Mouse (Mus musculus) yolk sac, embryonic 10.5 days (tissue): ENCODE measurements around the gene Neurl2.
"Not testable (repeated sequence)": the region's sequence is repeated elsewhere in the genome, so short reads cannot be mapped to it uniquely, and the experiment has no call there.

ENCODE experiments used
- DNase-seq: peaks from one replicate; pipeline ENCODE4 v3.0.0-alpha.2; 2017; ENCODE audit warnings: low spot score

Gene Neurl2

GRCm38 (mm10) chr2:164833314-164833959 is at the start of gene Neurl2:
TSS of gene Neurl2 (minus strand) at chr2:164833456.
- peak; percentile 92 for DNase-seq

GRCm38 (mm10) chr2:164882619-164883018 is 49.4 kb upstream of the Neurl2 start:
- DNase-seq, result no peak

GRCm38 (mm10) chr2:164879568-164880277 is 46.5 kb upstream of the Neurl2 start:
- DNase-seq, result peak; percentile 97

GRCm38 (mm10) chr2:164879228-164879567 is 45.9 kb upstream of the Neurl2 start, which contains the start of gene Pcif1:
TSS of gene Pcif1 (plus strand) at chr2:164879304.
- peak; percentile 90 for DNase-seq

- DNase-seq, result peak; percentile 81
Observed at GRCm38 (mm10) chr2:164878509-164879227, 45.4 kb upstream of the Neurl2 start.

- not testable (repeated sequence) for DNase-seq
Observed at GRCm38 (mm10) chr2:164877376-164878215, 44.3 kb upstream of the Neurl2 start.

- not testable (repeated sequence) for DNase-seq
Observed at GRCm38 (mm10) chr2:164875648-164876047, 42.4 kb upstream of the Neurl2 start.

GRCm38 (mm10) chr2:164874239-164874769 is 41.0 kb upstream of the Neurl2 start:
- no peak for DNase-seq

- no peak for DNase-seq
Observed at GRCm38 (mm10) chr2:164873621-164874020, 40.4 kb upstream of the Neurl2 start.

GRCm38 (mm10) chr2:164871602-164872303 is 38.5 kb upstream of the Neurl2 start:
- no peak for DNase-seq

GRCm38 (mm10) chr2:164868491-164868890 is 35.2 kb upstream of the Neurl2 start:
- no peak for DNase-seq

- no peak for DNase-seq
Observed at GRCm38 (mm10) chr2:164867566-164867965, 34.3 kb upstream of the Neurl2 start.

- DNase-seq, result peak; percentile 52
Observed at GRCm38 (mm10) chr2:164866741-164867551, 33.7 kb upstream of the Neurl2 start.

- no peak for DNase-seq
Observed at GRCm38 (mm10) chr2:164864593-164864992, 31.3 kb upstream of the Neurl2 start.

GRCm38 (mm10) chr2:164863411-164863810 is 30.2 kb upstream of the Neurl2 start:
- DNase-seq, result not testable (repeated sequence)

- no peak for DNase-seq
Observed at GRCm38 (mm10) chr2:164862179-164862861, 29.1 kb upstream of the Neurl2 start.

GRCm38 (mm10) chr2:164861094-164861493 is 27.8 kb upstream of the Neurl2 start:
- DNase-seq, result no peak

- no peak for DNase-seq
Observed at GRCm38 (mm10) chr2:164859640-164860432, 26.6 kb upstream of the Neurl2 start.

GRCm38 (mm10) chr2:164859155-164859554 is 25.9 kb upstream of the Neurl2 start:
- DNase-seq, result no peak
